Mouse (Mus musculus): Measurements from ENCODE around the gene Zfp580. TPM values are rescaled to one million over a fixed set of nuclear protein-coding genes. Genes with fewer than 3 reads are reported as not detected.
"Not testable (repeated sequence)": the region's sequence is repeated elsewhere in the genome, so short reads cannot be mapped to it uniquely, and the experiment has no call there.

Gene Zfp580
- polyA plus RNA-seq, 1 experiment from 2014 or later: 28.6 TPM

- not testable (repeated sequence) for H3K9me3 ChIP-seq; ATAC-seq (ENCODE audit: insufficient read depth, low FRiP score, low read depth); H3K27me3 ChIP-seq (replicated peaks)
- H3K4me2 ChIP-seq: peak overlapping the region; percentile 79
- peaks cover 16% of the 10 kb centered on the region; the same call in 1 of the 2 replicates for H3K4me1 ChIP-seq
- H3K9ac ChIP-seq: 0 out of 2 replicates have a peak overlapping the region, but pooled peaks have one; percentile 94
- peak overlapping the region; percentile 90 for H3K4me3 ChIP-seq (replicated peaks)
- peak overlapping the region; percentile 97 for H3K27ac ChIP-seq
- H3K36me3 ChIP-seq: peaks cover 30% of the 10 kb centered on the region
- 26% methylated on average over 8 of the region's 8 CpGs for WGBS
Observed at GRCm38 (mm10) chr7:5019576-5019975, 31.8 kb upstream of the Zfp580 start.

GRCm38 (mm10) chr7:5020000-5020681 lies 31.2 kb upstream of the Zfp580 start, which contains the start of the genes Zfp865 and Ccdc106:
Zfp865 (plus strand) TSS chr7:5020376.
Ccdc106 (plus strand) TSS chr7:5020553.
- Histone ChIP-seq H3K9ac (peak within 1 kb of the TSS; percentile 94), H3K9me3 (no peaks in the 10 kb centered on the region), H3K27me3 (replicated peaks) (no peaks in the 10 kb centered on the region), H3K36me3 (peaks cover 34% of the 10 kb centered on the region), H3K4me2 (peak within 1 kb of the TSS; percentile 79), H3K4me3 (replicated peaks) (peak within 1 kb of the TSS; percentile 90), H3K4me1 (peaks cover 16% of the 10 kb centered on the region; the same call in 1 of the 2 replicates), H3K27ac (peak within 1 kb of the TSS; percentile 97)
- under 1% methylated on average over 48 of the region's 49 CpGs for WGBS
- peak; percentile 91 for ATAC-seq (ENCODE audit: insufficient read depth, low FRiP score, low read depth)

- Histone ChIP-seq H3K36me3 (peaks cover 34% of the 10 kb centered on the region), H3K27ac (peak overlapping the region; percentile 97), H3K4me1 (peaks cover 16% of the 10 kb centered on the region; the same call in 1 of the 2 replicates), H3K4me2 (peak overlapping the region; percentile 79), H3K4me3 (replicated peaks) (peak overlapping the region; percentile 90), H3K27me3 (replicated peaks) (no peaks in the 10 kb centered on the region), H3K9me3 (no peaks in the 10 kb centered on the region), H3K9ac (peak overlapping the region; percentile 94)
- WGBS: 0% methylated on average over 15 of the region's 15 CpGs
- peak; percentile 0 for ATAC-seq (ENCODE audit: insufficient read depth, low FRiP score, low read depth)
Observed at GRCm38 (mm10) chr7:5020685-5021084, 30.7 kb upstream of the Zfp580 start.

- Histone ChIP-seq H3K4me3 (replicated peaks) (peak overlapping the region; percentile 90), H3K27ac (peak overlapping the region; percentile 97), H3K9ac (peak overlapping the region; percentile 94), H3K9me3 (no peaks in the 10 kb centered on the region), H3K27me3 (replicated peaks) (no peaks in the 10 kb centered on the region), H3K36me3 (peaks cover 36% of the 10 kb centered on the region), H3K4me1 (peaks cover 13% of the 10 kb centered on the region; the same call in 1 of the 2 replicates), H3K4me2 (peak overlapping the region; percentile 79)
- 48% methylated on average over 5 of the region's 5 CpGs for WGBS
- no peak for ATAC-seq (ENCODE audit: insufficient read depth, low FRiP score, low read depth)
Observed at GRCm38 (mm10) chr7:5021197-5021596, 30.1 kb upstream of the Zfp580 start.

GRCm38 (mm10) chr7:5029543-5029942 lies 21.8 kb upstream of the Zfp580 start:
- Histone ChIP-seq H3K4me2 (no peak overlapping the region), H3K4me1 (no peaks in the 10 kb centered on the region), H3K36me3 (peaks cover 79% of the 10 kb centered on the region), H3K9me3 (peaks cover 20% of the 10 kb centered on the region), H3K4me3 (replicated peaks) (no peak overlapping the region), H3K27me3 (replicated peaks) (no peaks in the 10 kb centered on the region), H3K9ac (no peak overlapping the region), H3K27ac (no peak overlapping the region)
- ATAC-seq (ENCODE audit: insufficient read depth, low FRiP score, low read depth): no peak
- 94% methylated on average over 22 of the region's 22 CpGs for WGBS

- Histone ChIP-seq H3K9me3 (peaks cover 20% of the 10 kb centered on the region), H3K4me1 (no peaks in the 10 kb centered on the region), H3K9ac (no peak overlapping the region), H3K4me2 (no peak overlapping the region), H3K27me3 (replicated peaks) (no peaks in the 10 kb centered on the region), H3K36me3 (peaks cover 79% of the 10 kb centered on the region), H3K4me3 (replicated peaks) (no peak overlapping the region), H3K27ac (no peak overlapping the region)
- ATAC-seq (ENCODE audit: insufficient read depth, low FRiP score, low read depth): no peak
- WGBS: 92% methylated on average over 21 of the region's 21 CpGs
Observed at GRCm38 (mm10) chr7:5029946-5030345, 21.4 kb upstream of the Zfp580 start.

- no peak overlapping the region for H3K9ac ChIP-seq
- no peak overlapping the region for H3K4me3 ChIP-seq (replicated peaks)
- H3K9me3 ChIP-seq: peaks cover 20% of the 10 kb centered on the region
- peaks cover 86% of the 10 kb centered on the region for H3K36me3 ChIP-seq
- no peaks in the 10 kb centered on the region for H3K27me3 ChIP-seq (replicated peaks)
- H3K27ac ChIP-seq: no peak overlapping the region
- 85% methylated on average over 63 of the region's 63 CpGs for WGBS
- no peaks in the 10 kb centered on the region for H3K4me1 ChIP-seq
- no peak overlapping the region for H3K4me2 ChIP-seq
- no peak for ATAC-seq (ENCODE audit: insufficient read depth, low FRiP score, low read depth)
Observed at GRCm38 (mm10) chr7:5030554-5031275, 20.6 kb upstream of the Zfp580 start.

- Histone ChIP-seq H3K4me1 (no peaks in the 10 kb centered on the region), H3K9ac (no peak overlapping the region), H3K4me3 (replicated peaks) (no peak overlapping the region), H3K36me3 (peaks cover 86% of the 10 kb centered on the region), H3K27ac (no peak overlapping the region), H3K4me2 (no peak overlapping the region), H3K27me3 (replicated peaks) (no peaks in the 10 kb centered on the region), H3K9me3 (peaks cover 20% of the 10 kb centered on the region)
- WGBS: 81% methylated on average over 46 of the region's 46 CpGs
- no peak for ATAC-seq (ENCODE audit: insufficient read depth, low FRiP score, low read depth)
Observed at GRCm38 (mm10) chr7:5031496-5031895, 19.8 kb upstream of the Zfp580 start.

GRCm38 (mm10) chr7:5033818-5034217 lies 17.5 kb upstream of the Zfp580 start, which contains the start of gene 4632433K11Rik:
4632433K11Rik (plus strand) TSS chr7:5034118.
- Histone ChIP-seq H3K9me3 (peaks cover 20% of the 10 kb centered on the region), H3K4me3 (replicated peaks) (no peak within 1 kb of the TSS), H3K27me3 (replicated peaks) (no peaks in the 10 kb centered on the region), H3K36me3 (peaks cover 74% of the 10 kb centered on the region), H3K27ac (no peak within 1 kb of the TSS), H3K9ac (no peak within 1 kb of the TSS), H3K4me2 (no peak within 1 kb of the TSS), H3K4me1 (no peaks in the 10 kb centered on the region)
- 90% methylated on average over 3 of the region's 3 CpGs for WGBS
- no peak for ATAC-seq (ENCODE audit: insufficient read depth, low FRiP score, low read depth)

GRCm38 (mm10) chr7:5035628-5036027 lies 15.7 kb upstream of the Zfp580 start:
- no peaks in the 10 kb centered on the region for H3K4me1 ChIP-seq
- H3K9ac ChIP-seq: no peak overlapping the region
- H3K36me3 ChIP-seq: peaks cover 56% of the 10 kb centered on the region
- no peak overlapping the region for H3K4me2 ChIP-seq
- no peak overlapping the region for H3K4me3 ChIP-seq (replicated peaks)
- H3K27me3 ChIP-seq (replicated peaks): no peaks in the 10 kb centered on the region
- no peak overlapping the region for H3K27ac ChIP-seq
- WGBS: 96% methylated on average over 17 of the region's 17 CpGs
- peaks cover 7% of the 10 kb centered on the region for H3K9me3 ChIP-seq
- no peak for ATAC-seq (ENCODE audit: insufficient read depth, low FRiP score, low read depth)

- WGBS: 93% methylated on average over 9 of the region's 9 CpGs
- no peak for ATAC-seq (ENCODE audit: insufficient read depth, low FRiP score, low read depth)
- Histone ChIP-seq H3K27me3 (replicated peaks) (no peaks in the 10 kb centered on the region), H3K36me3 (peaks cover 51% of the 10 kb centered on the region), H3K4me3 (replicated peaks) (no peak overlapping the region), H3K4me2 (no peak overlapping the region), H3K9ac (no peak overlapping the region), H3K27ac (no peak overlapping the region), H3K9me3 (peaks cover 5% of the 10 kb centered on the region; the same call in 1 of the 2 replicates), H3K4me1 (no peaks in the 10 kb centered on the region)
Observed at GRCm38 (mm10) chr7:5036136-5036535, 15.2 kb upstream of the Zfp580 start.

GRCm38 (mm10) chr7:5037026-5037425 lies 14.3 kb upstream of the Zfp580 start:
- Histone ChIP-seq H3K27ac (no peak overlapping the region), H3K4me3 (replicated peaks) (no peak overlapping the region), H3K4me1 (no peaks in the 10 kb centered on the region), H3K36me3 (peaks cover 42% of the 10 kb centered on the region), H3K4me2 (no peak overlapping the region), H3K9me3 (peaks cover 2% of the 10 kb centered on the region; the same call in 1 of the 2 replicates), H3K9ac (no peak overlapping the region), H3K27me3 (replicated peaks) (no peaks in the 10 kb centered on the region)
- no peak for ATAC-seq (ENCODE audit: insufficient read depth, low FRiP score, low read depth)
- 91% methylated on average over 7 of the region's 7 CpGs for WGBS

All from stomach, embryonic 15.5 days (tissue).